Mouse (Mus musculus): ENCODE results near the gene Fmnl3.

GRCm38 (mm10) chr15:99392486-99393385, 22.5 kb upstream of the Fmnl3 start, which contains the start of gene Tmbim6:
- TF ChIP-seq CTCF (IDR thresholded peaks at IDR 0.05; ENCODE audit: borderline replicate concordance, insufficient read depth, low read depth, low read length) = no peak
- peak; percentile 86 for TF ChIP-seq POLR2A (IDR thresholded peaks at IDR 0.05; ENCODE audit: borderline replicate concordance, insufficient read depth, low read length)
